Mouse (Mus musculus): Measurements from ENCODE around the gene Cox17. TPM values are rescaled to one million over a fixed set of nuclear protein-coding genes. Genes with fewer than 3 reads are reported as not detected.
A peak's percentile ranks its signal among the peaks of the same experiment; 100 is the strongest.

Gene Cox17
- total RNA-seq, 1 experiment from 2014 or later: 312 TPM

- no peak for ATAC-seq (replicated peaks; ENCODE audit: insufficient number of reproducible peaks, low FRiP score, low TSS enrichment, poor library complexity, severe bottlenecking)
These were observed 19.4 kb downstream of the Cox17 start for GRCm38 (mm10) chr16:38366231-38366630.

GRCm38 (mm10) chr16:38368336-38368735 is 21.5 kb downstream of the Cox17 start:
- no peak for ATAC-seq (replicated peaks; ENCODE audit: insufficient number of reproducible peaks, low FRiP score, low TSS enrichment, poor library complexity, severe bottlenecking)

GRCm38 (mm10) chr16:38369000-38369399 is 22.2 kb downstream of the Cox17 start:
- no peak for ATAC-seq (replicated peaks; ENCODE audit: insufficient number of reproducible peaks, low FRiP score, low TSS enrichment, poor library complexity, severe bottlenecking)

- no peak for ATAC-seq (replicated peaks; ENCODE audit: insufficient number of reproducible peaks, low FRiP score, low TSS enrichment, poor library complexity, severe bottlenecking)
These were observed 22.6 kb downstream of the Cox17 start for GRCm38 (mm10) chr16:38369431-38369830.

GRCm38 (mm10) chr16:38369992-38370484 is 23.2 kb downstream of the Cox17 start:
- ATAC-seq (replicated peaks; ENCODE audit: insufficient number of reproducible peaks, low FRiP score, low TSS enrichment, poor library complexity, severe bottlenecking): no peak

GRCm38 (mm10) chr16:38370633-38371374 is 24.0 kb downstream of the Cox17 start:
- no peak for ATAC-seq (replicated peaks; ENCODE audit: insufficient number of reproducible peaks, low FRiP score, low TSS enrichment, poor library complexity, severe bottlenecking)

GRCm38 (mm10) chr16:38371705-38372296 is 25.0 kb downstream of the Cox17 start:
- no peak for ATAC-seq (replicated peaks; ENCODE audit: insufficient number of reproducible peaks, low FRiP score, low TSS enrichment, poor library complexity, severe bottlenecking)

- ATAC-seq (replicated peaks; ENCODE audit: insufficient number of reproducible peaks, low FRiP score, low TSS enrichment, poor library complexity, severe bottlenecking): no peak
These were observed 26.1 kb downstream of the Cox17 start for GRCm38 (mm10) chr16:38372876-38373275.

GRCm38 (mm10) chr16:38373439-38373838 is 26.6 kb downstream of the Cox17 start:
- no peak for ATAC-seq (replicated peaks; ENCODE audit: insufficient number of reproducible peaks, low FRiP score, low TSS enrichment, poor library complexity, severe bottlenecking)

- ATAC-seq (replicated peaks; ENCODE audit: insufficient number of reproducible peaks, low FRiP score, low TSS enrichment, poor library complexity, severe bottlenecking): no peak
These were observed 27.1 kb downstream of the Cox17 start for GRCm38 (mm10) chr16:38373941-38374340.

- ATAC-seq (replicated peaks; ENCODE audit: insufficient number of reproducible peaks, low FRiP score, low TSS enrichment, poor library complexity, severe bottlenecking): no peak
These were observed 27.8 kb downstream of the Cox17 start for GRCm38 (mm10) chr16:38374379-38375140.

- no peak for ATAC-seq (replicated peaks; ENCODE audit: insufficient number of reproducible peaks, low FRiP score, low TSS enrichment, poor library complexity, severe bottlenecking)
These were observed 28.4 kb downstream of the Cox17 start for GRCm38 (mm10) chr16:38375182-38375581.

- ATAC-seq (replicated peaks; ENCODE audit: insufficient number of reproducible peaks, low FRiP score, low TSS enrichment, poor library complexity, severe bottlenecking): peak; percentile 63
These were observed 29.5 kb downstream of the Cox17 start for GRCm38 (mm10) chr16:38376163-38376840.

- ATAC-seq (replicated peaks; ENCODE audit: insufficient number of reproducible peaks, low FRiP score, low TSS enrichment, poor library complexity, severe bottlenecking): peak; percentile 41; the same call in 1 of the 2 replicates
These were observed 30.1 kb downstream of the Cox17 start for GRCm38 (mm10) chr16:38376841-38377249.

GRCm38 (mm10) chr16:38377546-38377945 is 30.8 kb downstream of the Cox17 start:
- no peak for ATAC-seq (replicated peaks; ENCODE audit: insufficient number of reproducible peaks, low FRiP score, low TSS enrichment, poor library complexity, severe bottlenecking)

- no peak for ATAC-seq (replicated peaks; ENCODE audit: insufficient number of reproducible peaks, low FRiP score, low TSS enrichment, poor library complexity, severe bottlenecking)
These were observed 31.8 kb downstream of the Cox17 start for GRCm38 (mm10) chr16:38378591-38378990.

GRCm38 (mm10) chr16:38379088-38379487 is 32.3 kb downstream of the Cox17 start:
- ATAC-seq (replicated peaks; ENCODE audit: insufficient number of reproducible peaks, low FRiP score, low TSS enrichment, poor library complexity, severe bottlenecking): no peak

GRCm38 (mm10) chr16:38379493-38379892 is 32.7 kb downstream of the Cox17 start:
- ATAC-seq (replicated peaks; ENCODE audit: insufficient number of reproducible peaks, low FRiP score, low TSS enrichment, poor library complexity, severe bottlenecking): no peak

- ATAC-seq (replicated peaks; ENCODE audit: insufficient number of reproducible peaks, low FRiP score, low TSS enrichment, poor library complexity, severe bottlenecking): no peak
These were observed 33.1 kb downstream of the Cox17 start for GRCm38 (mm10) chr16:38379926-38380325.

Data from monocyte, adult 5-6 weeks (primary cell).